Mouse (Mus musculus) liver, postnatal 0 days (tissue): ENCODE measurements around the gene Atf4. TPM values are rescaled to one million over a fixed set of nuclear protein-coding genes. Genes with fewer than 3 reads are reported as not detected.

ENCODE experiments used
- ATAC-seq: fragments of 200-750 bp; cut with Nextera tagmentation; 2 replicates; pipeline ENCODE4 v1.8.0; 2017; ENCODE audit warnings: mild to moderate bottlenecking, moderate library complexity
- DNase-seq: peaks from one replicate; pipeline ENCODE4 v3.0.0-alpha.2; 2016
- H3K27ac ChIP-seq: fragments of 300-500 bp; sonication (generic); 2 replicates; pipeline ENCODE4 v1.5.1; 2014; ENCODE audit warnings: antibody characterized with exemption, moderate library complexity, mild to moderate bottlenecking, low read depth
- H3K27me3 ChIP-seq: fragments of 300-500 bp; sonication (generic); 2 replicates; pipeline ENCODE4 v1.6.1; 2014; ENCODE audit warnings: low read length, control low read depth, mixed read lengths; ENCODE audit not compliant: insufficient read depth
- H3K36me3 ChIP-seq: fragments of 300-500 bp; sonication (generic); replicated peaks from 2 replicates; pipeline ENCODE4 v1.6.1; 2014; ENCODE audit warnings: mild to moderate bottlenecking, control low read depth, low read length, moderate library complexity, mixed read lengths; ENCODE audit not compliant: insufficient read depth
- H3K4me1 ChIP-seq: fragments of 300-500 bp; sonication (generic); 2 replicates; pipeline ENCODE4 v1.6.1; 2014; ENCODE audit warnings: antibody characterized with exemption, mild to moderate bottlenecking, control low read depth; ENCODE audit not compliant: insufficient read depth
- H3K4me2 ChIP-seq: fragments of 300-500 bp; sonication (generic); 2 replicates; pipeline ENCODE4 v1.6.1; 2014; ENCODE audit warnings: low read depth, mild to moderate bottlenecking, low read length, moderate library complexity, mixed read lengths
- H3K4me3 ChIP-seq: fragments of 300-500 bp; sonication (generic); 2 replicates; pipeline ENCODE4 v1.5.1; 2014; ENCODE audit warnings: low read depth, low read length
- H3K9ac ChIP-seq: fragments of 300-500 bp; sonication (generic); replicated peaks from 2 replicates; pipeline ENCODE4 v1.6.1; 2014; ENCODE audit warnings: mild to moderate bottlenecking, moderate library complexity
- H3K9me3 ChIP-seq: fragments of 300-500 bp; sonication (generic); 2 replicates; pipeline ENCODE4 v1.6.1; 2016; ENCODE audit warnings: mild to moderate bottlenecking, control low read depth, low read length, mixed read lengths
- CTCF ChIP-seq: sonication (generic); IDR thresholded peaks from 2 replicates; pipeline ENCODE4 v1.5.1; 2016; ENCODE audit warnings: antibody characterized with exemption, low read depth
- EP300 ChIP-seq: IDR thresholded peaks from 2 replicates; pipeline ENCODE4 v1.6.1; 2016; ENCODE audit warnings: antibody characterized with exemption, low read depth, mild to moderate bottlenecking
- WGBS: fragments of 180-500 bp; shearing (Covaris S2); extraction: QIAGEN DNeasy Blood & Tissue Kit; methylation state at CpG from one replicate; pipeline ENCODE4 v1.1.7; 2014; ENCODE audit not compliant: insufficient replicate concordance; 5-methylcytosine and 5-hydroxymethylcytosine counted together
- polyA plus RNA-seq: library from polyadenylated mRNA; unstranded; fragments of >200 nt; fragmentation: Nextera tagmentation; extraction: Ambion mirVana; gene quantifications from 2 replicates; pipeline ENCODE4 v1.2.1, GENCODE M21; 2015

Atf4 gene
- polyA plus RNA-seq, 1 experiment from 2014 or later, result 64.3 TPM

DNA sequence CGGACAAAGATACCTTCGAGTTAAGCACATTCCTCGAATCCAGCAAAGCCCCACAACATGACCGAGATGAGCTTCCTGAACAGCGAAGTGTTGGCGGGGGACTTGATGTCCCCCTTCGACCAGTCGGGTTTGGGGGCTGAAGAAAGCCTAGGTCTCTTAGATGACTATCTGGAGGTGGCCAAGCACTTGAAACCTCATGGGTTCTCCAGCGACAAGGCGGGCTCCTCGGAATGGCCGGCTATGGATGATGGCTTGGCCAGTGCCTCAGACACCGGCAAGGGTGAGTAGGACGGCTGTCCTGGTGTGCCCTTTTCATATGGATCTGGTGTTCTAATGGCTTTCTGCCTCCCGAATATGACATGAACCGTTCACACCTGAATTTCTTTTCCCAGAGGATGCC, 1.3 kb downstream of the Atf4 start:
- Histone ChIP-seq H3K9ac (peak overlapping the region; percentile 97), H3K4me3 (peak overlapping the region; percentile 83), H3K4me1 (peaks cover 56% of the 10 kb centered on the region), H3K4me2 (peak overlapping the region; percentile 99), H3K36me3 (peaks cover 48% of the 10 kb centered on the region), H3K9me3 (no peaks in the 10 kb centered on the region), H3K27ac (peak overlapping the region; percentile 99), H3K27me3 (no peaks in the 10 kb centered on the region)
- TF ChIP-seq EP300 (no peak), CTCF (no peak)
- ATAC-seq (no peak), DNase-seq (no peak)
- WGBS, result 8% methylated on average over 16 of the region's 16 CpGs

DNA sequence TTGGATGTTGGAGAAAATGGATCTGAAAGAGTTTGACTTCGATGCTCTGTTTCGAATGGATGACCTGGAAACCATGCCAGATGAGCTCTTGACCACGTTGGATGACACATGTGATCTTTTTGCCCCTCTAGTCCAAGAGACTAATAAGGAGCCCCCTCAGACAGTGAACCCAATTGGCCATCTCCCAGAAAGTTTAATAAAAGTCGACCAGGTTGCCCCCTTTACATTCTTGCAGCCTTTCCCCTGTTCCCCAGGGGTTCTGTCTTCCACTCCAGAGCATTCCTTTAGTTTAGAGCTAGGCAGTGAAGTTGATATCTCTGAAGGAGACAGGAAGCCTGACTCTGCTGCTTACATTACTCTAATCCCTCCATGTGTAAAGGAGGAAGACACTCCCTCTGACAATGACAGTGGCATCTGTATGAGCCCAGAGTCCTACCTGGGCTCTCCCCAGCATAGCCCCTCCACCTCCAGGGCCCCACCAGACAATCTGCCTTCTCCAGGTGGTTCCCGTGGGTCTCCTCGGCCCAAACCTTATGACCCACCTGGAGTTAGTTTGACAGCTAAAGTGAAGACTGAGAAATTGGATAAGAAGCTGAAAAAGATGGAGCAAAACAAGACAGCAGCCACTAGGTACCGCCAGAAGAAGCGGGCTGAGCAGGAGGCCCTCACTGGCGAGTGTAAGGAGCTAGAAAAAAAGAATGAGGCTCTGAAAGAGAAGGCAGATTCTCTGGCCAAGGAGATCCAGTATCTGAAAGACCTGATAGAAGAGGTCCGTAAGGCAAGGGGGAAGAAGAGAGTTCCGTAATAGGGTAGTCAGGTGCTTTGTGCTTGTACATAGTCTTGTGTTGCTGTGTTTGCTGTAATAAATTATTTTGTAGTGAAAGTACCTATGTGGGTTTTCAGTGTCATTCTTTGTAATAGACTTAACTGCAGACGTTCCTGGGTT, 1.9 kb downstream of the Atf4 start:
- DNase-seq (no peak), ATAC-seq (no peak)
- Histone ChIP-seq H3K27me3 (no peaks in the 10 kb centered on the region), H3K4me2 (peak overlapping the region; percentile 99), H3K9me3 (no peaks in the 10 kb centered on the region), H3K4me3 (peak overlapping the region; percentile 83), H3K27ac (peak overlapping the region; percentile 99), H3K36me3 (peaks cover 45% of the 10 kb centered on the region), H3K4me1 (peaks cover 51% of the 10 kb centered on the region), H3K9ac (peak overlapping the region; percentile 97)
- WGBS, result 59% methylated on average over 12 of the region's 12 CpGs
- no peak for TF ChIP-seq CTCF
- TF ChIP-seq EP300, result no peak

DNA sequence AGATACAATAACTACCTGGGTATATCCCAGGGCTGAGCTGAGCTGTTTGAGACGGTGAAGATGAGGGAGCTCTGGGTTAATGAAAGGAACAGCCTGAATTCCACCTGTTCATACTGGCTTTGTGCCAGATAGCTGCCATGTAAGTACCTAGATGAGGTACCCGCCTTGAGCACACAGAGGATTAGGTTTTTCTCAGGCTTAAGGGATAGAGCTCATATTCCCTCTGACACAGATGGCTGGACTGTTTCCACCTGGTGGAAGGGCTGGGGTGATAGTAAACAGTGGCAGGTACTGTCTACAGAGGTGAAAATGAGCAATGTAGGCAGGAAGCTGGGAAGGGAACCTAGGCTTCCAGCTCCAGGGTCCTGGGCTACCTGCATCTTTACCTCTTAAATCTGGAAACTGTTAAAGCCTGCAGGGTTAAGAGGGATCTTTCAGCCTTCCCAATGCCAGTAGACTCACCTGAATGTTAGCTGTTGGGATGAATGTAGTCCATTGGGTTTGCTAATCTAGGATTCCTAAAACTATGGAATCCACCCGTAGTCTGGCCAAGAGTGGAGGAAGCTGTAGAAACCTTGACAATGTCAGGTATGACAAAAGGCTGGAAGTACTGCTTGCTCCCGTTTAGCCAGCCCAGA, 2.7 kb downstream of the Atf4 start:
- no peak for ATAC-seq
- peak overlapping the region; percentile 99 for H3K27ac ChIP-seq
- peaks cover 45% of the 10 kb centered on the region for H3K36me3 ChIP-seq
- TF ChIP-seq CTCF (no peak), EP300 (no peak)
- peaks cover 49% of the 10 kb centered on the region for H3K4me1 ChIP-seq
- no peaks in the 10 kb centered on the region for H3K27me3 ChIP-seq
- peak overlapping the region; percentile 97 for H3K9ac ChIP-seq
- no peak for DNase-seq
- WGBS, result 38% methylated on average over 4 of the region's 4 CpGs
- H3K9me3 ChIP-seq, result no peaks in the 10 kb centered on the region
- peak overlapping the region; percentile 99 for H3K4me2 ChIP-seq
- H3K4me3 ChIP-seq, result peak overlapping the region; percentile 83

DNA sequence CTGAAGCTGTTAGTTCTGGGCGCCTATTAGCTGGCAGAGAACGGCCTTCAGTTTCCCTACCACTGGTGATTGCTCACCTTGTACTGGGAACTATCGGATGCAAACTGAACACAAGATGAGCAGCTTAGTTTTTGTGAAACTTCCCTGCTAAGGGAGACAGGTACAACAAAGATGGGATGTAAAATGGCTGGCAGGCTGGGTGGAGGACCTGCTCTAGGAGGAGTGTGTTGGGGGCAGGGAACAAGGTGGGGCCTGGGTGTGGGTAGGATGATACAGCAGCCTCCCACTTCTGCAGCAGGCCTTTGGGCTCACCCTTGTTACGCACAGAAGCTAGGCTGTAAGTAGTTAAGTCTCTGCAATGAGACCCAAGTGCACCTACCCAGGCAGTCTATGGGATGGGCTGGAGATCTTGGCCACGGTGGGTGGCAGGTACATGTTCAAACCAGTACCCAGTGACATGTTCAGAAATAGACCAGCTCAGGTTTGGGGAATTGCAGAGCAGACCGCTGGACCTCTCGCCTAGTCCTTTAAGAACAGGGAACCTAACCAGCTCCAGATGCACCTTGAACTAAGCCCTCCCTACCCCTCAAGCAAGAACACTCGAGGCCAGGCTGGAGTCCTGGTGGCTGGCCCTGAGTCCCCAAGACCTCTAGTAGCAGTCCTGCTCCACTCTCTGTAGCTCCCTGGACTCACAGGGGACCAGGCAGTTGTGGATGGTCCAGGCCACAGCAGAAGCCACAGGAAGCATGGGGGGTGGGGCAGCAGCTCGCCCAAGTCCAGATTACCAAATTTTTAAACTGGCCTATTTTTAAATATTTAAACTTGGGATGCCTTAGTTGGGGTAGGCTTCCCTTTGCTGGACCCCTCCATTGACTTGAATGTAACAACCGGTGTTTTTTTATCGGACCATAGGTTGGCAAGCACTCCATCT, 3.5 kb downstream of the Atf4 start:
- ATAC-seq (peak; percentile 12), DNase-seq (peak; percentile 76)
- no peaks in the 10 kb centered on the region for H3K27me3 ChIP-seq
- H3K9me3 ChIP-seq, result no peaks in the 10 kb centered on the region
- WGBS, result 51% methylated on average over 11 of the region's 11 CpGs
- H3K36me3 ChIP-seq, result peaks cover 41% of the 10 kb centered on the region
- peak overlapping the region; percentile 99 for H3K4me2 ChIP-seq
- peak overlapping the region; percentile 99 for H3K27ac ChIP-seq
- peak overlapping the region; percentile 97 for H3K9ac ChIP-seq
- H3K4me3 ChIP-seq, result peak overlapping the region; percentile 83; the same call in 1 of the 2 replicates
- TF ChIP-seq EP300 (no peak), CTCF (no peak)
- H3K4me1 ChIP-seq, result peaks cover 54% of the 10 kb centered on the region

DNA sequence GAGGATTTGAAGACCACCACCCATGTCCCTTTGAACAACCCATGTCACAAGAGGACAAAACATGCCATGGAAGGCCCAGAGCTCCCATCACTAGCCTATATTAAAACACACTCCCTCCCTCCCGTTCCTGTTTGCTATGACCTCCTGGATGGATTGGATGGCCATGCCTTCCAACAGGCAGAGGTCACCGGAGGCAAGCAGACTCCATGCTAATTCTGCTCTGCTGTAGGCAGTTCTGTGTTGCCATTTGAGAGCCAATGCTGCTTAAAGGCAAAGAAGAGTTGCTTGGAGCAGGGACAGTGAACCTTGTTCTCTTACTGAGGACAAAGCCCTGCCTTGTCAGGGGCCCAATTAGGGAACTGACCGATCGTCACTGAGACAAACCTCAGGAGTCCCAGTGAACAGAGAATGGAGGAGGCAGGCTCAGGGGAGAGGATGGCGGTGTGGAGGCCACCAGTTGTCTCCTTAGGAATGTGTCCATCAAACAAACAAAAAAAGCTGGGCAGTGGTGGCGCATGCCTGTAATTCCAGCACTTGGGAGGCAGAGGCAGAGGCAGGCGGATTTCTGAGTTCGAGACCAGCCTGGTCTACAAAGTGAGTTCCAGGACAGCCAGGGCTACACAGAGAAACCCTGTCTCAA, 4.5 kb downstream of the Atf4 start:
- Histone ChIP-seq H3K27me3 (no peaks in the 10 kb centered on the region), H3K27ac (peak overlapping the region; percentile 99), H3K9me3 (no peaks in the 10 kb centered on the region), H3K4me2 (no peak overlapping the region), H3K4me1 (peaks cover 46% of the 10 kb centered on the region), H3K9ac (no peak overlapping the region), H3K4me3 (no peak overlapping the region), H3K36me3 (peaks cover 41% of the 10 kb centered on the region)
- WGBS, result 79% methylated on average over 8 of the region's 8 CpGs
- ATAC-seq (no peak), DNase-seq (no peak)
- no peak for TF ChIP-seq CTCF
